Mouse (Mus musculus): Measurements from ENCODE around the gene Mesp1.

- TF ChIP-seq CTCF (IDR thresholded peaks at IDR 0.05; ENCODE audit: low read depth), result no peak
- no peak for TF ChIP-seq EP300 (IDR thresholded peaks at IDR 0.05; ENCODE audit: low read depth)
These were observed 24.7 kb upstream of the Mesp1 start for GRCm38 (mm10) chr7:79818321-79818720.
